Mouse (Mus musculus) heart, adult 2 months (tissue): ENCODE results near the gene Ank3.

ENCODE experiments used
- CTCF ChIP-seq: fragments of 200-600 bp; IDR thresholded peaks from 2 replicates; pipeline ENCODE4 v1.8.1; 2022; ENCODE audit warnings: antibody characterized with exemption, mild to moderate bottlenecking, moderate library complexity
- EP300 ChIP-seq: fragments of 200-500 bp; IDR thresholded peaks from 2 replicates; pipeline ENCODE4 v1.6.1; 2011; ENCODE audit warnings: low read depth, low read length, control low read depth; ENCODE audit not compliant: insufficient read depth

- TF ChIP-seq CTCF (no peak), EP300 (no peak)
These were observed 523.5 kb downstream of the Ank3 start for GRCm38 (mm10) chr10:69922076-69922475.
